Mouse (Mus musculus) forebrain, embryonic 14.5 days (tissue): ENCODE data around the gene Zgrf1. TPM values are rescaled to one million over a fixed set of nuclear protein-coding genes. Genes with fewer than 3 reads are reported as not detected.
A peak's percentile ranks its signal among the peaks of the same experiment; 100 is the strongest.

Experiments
- ATAC-seq: fragments of 200-750 bp; cut with Nextera tagmentation; 2 replicates; pipeline ENCODE4 v1.8.0; 2017; ENCODE audit warnings: mild to moderate bottlenecking, moderate library complexity
- DNase-seq: peaks from one replicate; pipeline ENCODE4 v3.0.0-alpha.2; 2015; ENCODE audit warnings: low spot score
- H3K27ac ChIP-seq: fragments of 300-500 bp; sonication (generic); 2 replicates; pipeline ENCODE4 v1.5.1; 2014; ENCODE audit warnings: low read depth, mild to moderate bottlenecking, control low read depth, low read length, moderate library complexity
- H3K27me3 ChIP-seq: fragments of 300-500 bp; sonication (generic); replicated peaks from 2 replicates; pipeline ENCODE4 v1.6.1; 2014; ENCODE audit warnings: low read length, control low read depth, mixed read lengths; ENCODE audit not compliant: control insufficient read depth, insufficient read depth
- H3K36me3 ChIP-seq: fragments of 300-500 bp; sonication (generic); 2 replicates; pipeline ENCODE4 v1.6.1; 2014; ENCODE audit warnings: low read length, control low read depth; ENCODE audit not compliant: control insufficient read depth, insufficient read depth
- H3K4me1 ChIP-seq: fragments of 300-500 bp; sonication (generic); 2 replicates; pipeline ENCODE4 v1.6.1; 2014; ENCODE audit warnings: antibody characterized with exemption, low read length, control low read depth; ENCODE audit not compliant: control insufficient read depth, insufficient read depth
- H3K4me2 ChIP-seq: fragments of 300-500 bp; sonication (generic); 2 replicates; pipeline ENCODE4 v1.6.1; 2014; ENCODE audit warnings: mild to moderate bottlenecking, control low read depth, low read length
- H3K4me3 ChIP-seq: fragments of 300-500 bp; sonication (generic); 2 replicates; pipeline ENCODE4 v1.5.1; 2014; ENCODE audit warnings: low read depth, low read length, control low read depth
- H3K9ac ChIP-seq: fragments of 300-500 bp; sonication (generic); 2 replicates; pipeline ENCODE4 v1.6.1; 2014; ENCODE audit warnings: mild to moderate bottlenecking, low read length, control low read depth, moderate library complexity
- H3K9me3 ChIP-seq: fragments of 300-500 bp; sonication (generic); replicated peaks from 2 replicates; pipeline ENCODE4 v1.6.1; 2016; ENCODE audit warnings: low read length, control low read depth, mixed read lengths; ENCODE audit not compliant: control insufficient read depth
- whole genome bisulfite sequencing: fragments of 180-500 bp; shearing (Covaris S2); extraction: QIAGEN DNeasy Blood & Tissue Kit; methylation state at CpG from one replicate; pipeline ENCODE4 v1.1.7; 2014; 5-methylcytosine and 5-hydroxymethylcytosine counted together
- polyA plus RNA-seq: library from polyadenylated mRNA; unstranded; fragments of >200 nt; fragmentation: Nextera tagmentation; extraction: Ambion mirVana; gene quantifications from 2 replicates; pipeline ENCODE4 v1.2.1, GENCODE M21; 2014

Zgrf1 gene
- polyA plus RNA-seq, 1 experiment from 2014 or later: 4.1 TPM

DNA sequence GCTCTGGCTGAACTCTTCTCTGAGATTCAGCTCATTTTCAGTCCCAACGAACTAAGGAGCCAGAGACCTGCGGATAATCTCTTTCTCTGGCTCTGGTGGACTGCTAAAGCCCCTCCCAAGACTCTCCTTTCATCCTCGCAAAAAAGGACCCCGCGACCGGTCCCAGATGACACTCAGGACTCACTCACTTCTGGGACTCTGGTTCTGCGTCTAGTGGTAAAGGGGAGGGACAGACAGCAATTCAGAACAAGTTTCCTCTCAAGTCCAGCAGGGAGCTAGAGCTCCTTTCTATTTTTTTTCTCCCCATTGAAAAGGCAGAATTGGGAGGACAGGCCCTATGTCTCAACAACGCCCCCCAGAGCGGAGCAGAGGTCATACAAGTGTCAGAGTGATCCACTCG, 78.3 kb downstream of the Zgrf1 start:
- H3K9ac ChIP-seq: peak overlapping the region; percentile 40
- DNase-seq (peak; percentile 70), ATAC-seq (no peak)
- H3K4me2 ChIP-seq: peak overlapping the region; percentile 70
- peaks cover 31% of the 10 kb centered on the region for H3K4me1 ChIP-seq
- peak overlapping the region; percentile 96 for H3K27ac ChIP-seq
- peak overlapping the region; percentile 65 for H3K4me3 ChIP-seq
- WGBS: 0% methylated on average over 10 of the region's 10 CpGs
- H3K27me3 ChIP-seq: peaks cover 36% of the 10 kb centered on the region
- no peaks in the 10 kb centered on the region for H3K9me3 ChIP-seq
- H3K36me3 ChIP-seq: no peaks in the 10 kb centered on the region

DNA sequence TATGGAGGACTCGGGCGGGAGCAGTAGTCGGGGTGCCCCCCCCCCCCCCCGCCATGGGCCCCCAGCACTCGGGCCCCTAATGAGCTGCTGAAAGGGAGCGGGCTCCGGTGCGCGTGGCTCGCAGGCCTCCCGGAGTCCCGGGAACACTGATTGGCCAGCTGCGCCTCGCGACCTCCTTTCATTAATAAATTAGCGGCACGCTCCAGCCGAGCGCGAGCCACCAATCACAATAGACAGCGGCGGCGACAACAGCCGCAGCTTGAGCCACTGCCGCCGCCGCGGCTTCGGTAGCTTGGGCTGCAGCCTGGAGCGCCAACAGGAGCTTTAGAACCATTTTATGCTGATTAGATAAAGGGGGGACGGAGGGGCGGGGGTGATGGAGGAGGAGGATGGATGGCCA, 79.2 kb downstream of the Zgrf1 start:
- Histone ChIP-seq H3K9ac (peak overlapping the region; percentile 81), H3K4me1 (peaks cover 25% of the 10 kb centered on the region), H3K27ac (peak overlapping the region; percentile 96), H3K9me3 (no peaks in the 10 kb centered on the region), H3K36me3 (no peaks in the 10 kb centered on the region), H3K4me3 (peak overlapping the region; percentile 65), H3K4me2 (peak overlapping the region; percentile 70), H3K27me3 (peaks cover 32% of the 10 kb centered on the region)
- under 1% methylated on average over 30 of the region's 32 CpGs for WGBS
- DNase-seq (peak; percentile 94), ATAC-seq (peak; percentile 78)

DNA sequence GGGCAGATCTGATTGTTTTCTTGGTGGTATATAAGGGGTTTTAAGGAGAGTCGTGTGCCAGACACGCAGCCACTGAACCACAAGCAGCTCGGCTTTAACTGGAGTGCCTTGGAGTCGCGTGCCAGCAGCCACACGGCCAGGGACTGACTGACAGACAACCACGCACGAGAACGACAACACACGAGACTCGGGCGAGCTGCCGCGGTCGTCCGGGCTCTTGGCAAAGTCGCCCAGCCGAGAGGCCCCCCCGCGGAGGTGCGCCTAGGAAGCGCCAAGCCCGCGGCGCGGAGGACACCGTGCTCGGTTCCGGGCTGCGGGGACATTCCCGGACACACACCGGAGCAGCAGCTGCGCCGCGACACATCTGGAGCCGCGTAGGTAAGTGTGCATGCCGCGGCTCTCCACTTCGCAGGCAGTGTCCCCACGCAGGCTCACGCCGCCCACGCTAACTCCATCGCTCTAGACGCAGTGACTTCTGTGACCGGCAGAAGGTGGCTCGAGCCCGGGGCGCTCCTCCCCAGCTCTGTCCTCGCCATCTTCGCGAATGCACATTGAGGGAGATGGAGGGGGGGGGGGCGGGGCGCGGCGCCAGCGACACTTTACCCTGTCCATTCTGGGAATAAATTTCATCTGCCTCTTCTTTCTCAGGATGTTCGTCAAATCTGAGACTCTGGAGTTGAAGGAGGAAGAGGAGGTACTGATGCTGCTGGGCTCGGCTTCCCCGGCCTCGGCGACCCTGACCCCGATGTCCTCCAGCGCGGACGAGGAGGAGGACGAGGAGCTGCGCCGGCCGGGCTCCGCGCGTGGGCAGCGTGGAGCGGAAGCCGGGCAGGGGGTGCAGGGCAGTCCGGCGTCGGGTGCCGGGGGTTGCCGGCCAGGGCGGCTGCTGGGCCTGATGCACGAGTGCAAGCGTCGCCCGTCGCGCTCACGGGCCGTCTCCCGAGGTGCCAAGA, 80.1 kb downstream of the Zgrf1 start, which contains the start of gene Neurog2:
Neurog2 (plus strand) TSS at position 56 of the 953 bp plus-strand sequence.
- ATAC-seq: peak; percentile 54
- peak within 1 kb of the TSS; percentile 70 for H3K4me2 ChIP-seq
- no peak for DNase-seq
- peak within 1 kb of the TSS; percentile 81 for H3K9ac ChIP-seq
- peak within 1 kb of the TSS; percentile 65 for H3K4me3 ChIP-seq
- peak within 1 kb of the TSS; percentile 96 for H3K27ac ChIP-seq
- H3K36me3 ChIP-seq: no peaks in the 10 kb centered on the region
- H3K4me1 ChIP-seq: peaks cover 19% of the 10 kb centered on the region
- under 1% methylated on average over 84 of the region's 92 CpGs for WGBS
- H3K27me3 ChIP-seq: peaks cover 37% of the 10 kb centered on the region
- H3K9me3 ChIP-seq: no peaks in the 10 kb centered on the region

DNA sequence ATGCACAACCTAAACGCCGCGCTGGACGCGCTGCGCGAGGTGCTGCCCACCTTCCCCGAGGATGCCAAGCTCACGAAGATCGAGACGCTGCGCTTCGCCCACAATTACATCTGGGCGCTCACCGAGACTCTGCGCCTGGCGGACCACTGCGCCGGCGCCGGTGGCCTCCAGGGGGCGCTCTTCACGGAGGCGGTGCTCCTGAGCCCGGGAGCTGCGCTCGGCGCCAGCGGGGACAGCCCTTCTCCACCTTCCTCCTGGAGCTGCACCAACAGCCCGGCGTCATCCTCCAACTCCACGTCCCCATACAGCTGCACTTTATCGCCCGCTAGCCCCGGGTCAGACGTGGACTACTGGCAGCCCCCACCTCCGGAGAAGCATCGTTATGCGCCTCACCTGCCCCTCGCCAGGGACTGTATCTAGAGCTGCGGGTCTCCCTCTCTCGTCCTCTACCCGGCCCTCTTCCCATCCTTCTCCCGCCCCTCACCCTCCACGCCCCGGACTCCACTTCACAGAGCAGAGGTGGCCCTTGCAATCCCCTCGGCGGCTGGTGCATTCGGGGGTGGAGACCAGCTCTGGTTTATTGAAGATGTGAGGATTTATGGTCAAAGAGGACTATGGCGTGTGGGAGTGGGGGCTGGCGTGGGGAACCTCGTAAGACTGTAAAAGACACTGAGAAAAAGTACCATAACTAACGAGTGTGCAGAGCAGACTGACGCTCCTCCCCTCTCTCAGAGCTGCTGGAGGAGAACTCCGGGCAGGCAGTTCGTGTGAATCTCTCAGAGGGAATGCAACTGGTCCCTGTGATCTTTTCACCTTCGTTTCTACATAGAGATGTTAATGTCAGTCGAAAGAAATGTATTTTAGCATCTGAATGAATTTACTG, 81.1 kb downstream of the Zgrf1 start:
- Histone ChIP-seq H3K36me3 (no peaks in the 10 kb centered on the region), H3K4me1 (peaks cover 13% of the 10 kb centered on the region), H3K27ac (peak overlapping the region; percentile 96), H3K4me2 (peak overlapping the region; percentile 70), H3K9me3 (no peaks in the 10 kb centered on the region), H3K27me3 (peaks cover 32% of the 10 kb centered on the region), H3K4me3 (peak overlapping the region; percentile 65), H3K9ac (peak overlapping the region; percentile 81)
- ATAC-seq (peak; percentile 76), DNase-seq (peak; percentile 88)
- under 1% methylated on average over 58 of the region's 58 CpGs for WGBS

- 1% methylated on average over 3 of the region's 3 CpGs for WGBS
- Histone ChIP-seq H3K9me3 (no peaks in the 10 kb centered on the region), H3K27me3 (peaks cover 31% of the 10 kb centered on the region), H3K27ac (peak overlapping the region; percentile 96), H3K9ac (peak overlapping the region; percentile 81), H3K4me1 (peaks cover 12% of the 10 kb centered on the region), H3K4me2 (peak overlapping the region; percentile 70), H3K36me3 (no peaks in the 10 kb centered on the region), H3K4me3 (peak overlapping the region; percentile 65)
- DNase-seq (no peak), ATAC-seq (no peak)
These were observed 81.7 kb downstream of the Zgrf1 start for GRCm38 (mm10) chr3:127634984-127635349.

GRCm38 (mm10) chr3:127639875-127640761, 86.8 kb downstream of the Zgrf1 start:
- Histone ChIP-seq H3K4me2 (peak overlapping the region; percentile 43), H3K27me3 (peaks cover 41% of the 10 kb centered on the region), H3K36me3 (no peaks in the 10 kb centered on the region), H3K9ac (peak overlapping the region; percentile 45; the same call in 1 of the 2 replicates), H3K4me3 (0 out of 2 replicates have a peak overlapping the region, but pooled peaks have one; percentile 8), H3K4me1 (peaks cover 29% of the 10 kb centered on the region), H3K9me3 (no peaks in the 10 kb centered on the region), H3K27ac (peak overlapping the region; percentile 84)
- DNase-seq (peak; percentile 81), ATAC-seq (peak; percentile 81)
- under 1% methylated on average over 36 of the region's 36 CpGs for WGBS

DNA sequence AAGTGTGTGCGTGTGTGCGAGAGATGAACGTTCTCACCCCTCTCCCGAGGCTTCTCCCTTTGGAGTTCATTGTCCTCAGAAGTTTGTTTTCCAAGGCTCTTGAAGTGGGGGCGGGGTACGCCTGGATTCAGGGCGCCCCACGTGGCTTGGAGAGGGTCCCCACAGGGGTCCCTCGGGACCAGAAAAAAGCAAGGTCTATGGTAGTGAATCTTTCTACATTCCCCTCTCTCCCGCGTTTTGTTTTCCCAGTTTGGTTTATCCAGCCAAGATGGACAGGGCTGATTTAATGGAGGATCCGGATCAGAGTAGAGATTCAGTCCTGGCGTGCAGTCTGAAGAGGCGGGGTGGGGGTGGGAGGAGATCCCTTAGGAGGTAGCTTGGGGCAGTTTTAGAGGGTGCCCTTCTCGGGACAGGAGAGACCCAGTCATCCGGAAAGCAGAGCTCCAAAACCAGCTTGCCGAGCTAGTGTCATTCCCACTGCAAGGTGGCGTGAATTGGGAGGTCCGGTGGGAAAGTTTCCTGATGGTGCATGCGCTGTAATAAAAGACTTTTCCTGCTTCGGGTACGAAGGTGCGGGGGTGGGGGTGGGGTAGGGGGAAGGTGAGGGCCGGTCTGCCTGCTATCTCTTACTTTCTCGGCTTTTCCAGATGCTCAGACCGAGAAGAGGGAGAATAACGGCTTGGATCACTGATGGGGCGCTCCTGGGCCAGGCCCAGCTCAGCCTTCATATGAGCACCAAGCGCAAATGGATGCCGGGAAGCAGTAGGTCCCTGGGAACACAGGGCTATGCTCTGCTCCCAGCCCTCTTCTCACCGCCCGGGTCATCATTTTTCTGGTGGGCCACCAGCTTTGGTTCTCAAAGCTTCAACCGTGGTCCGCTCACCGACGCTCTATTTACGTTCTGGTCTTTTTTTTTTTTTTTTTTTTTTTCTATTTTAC, 87.7 kb downstream of the Zgrf1 start:
- Histone ChIP-seq H3K9ac (peak overlapping the region; percentile 45; the same call in 1 of the 2 replicates), H3K9me3 (no peaks in the 10 kb centered on the region), H3K27ac (peak overlapping the region; percentile 84), H3K4me3 (peak overlapping the region; percentile 8), H3K36me3 (no peaks in the 10 kb centered on the region), H3K4me1 (peaks cover 36% of the 10 kb centered on the region), H3K27me3 (peaks cover 40% of the 10 kb centered on the region), H3K4me2 (peak overlapping the region; percentile 43)
- peak; percentile 30; the same call in 1 of the 2 replicates for ATAC-seq
- DNase-seq: peak; percentile 52
- WGBS: 9% methylated on average over 37 of the region's 37 CpGs
